Mouse (Mus musculus) gastrocnemius, postnatal 4 days (tissue): ENCODE data around the gene Dgkz. TPM values are rescaled to one million over a fixed set of nuclear protein-coding genes. Genes with fewer than 3 reads are reported as not detected.

Experiments used
- DNase-seq, 2 experiments: peaks; one replicate each; pipeline ENCODE4 v3.0.0; 2021 to 2022; ENCODE audit warnings: low spot score in 2 of 2, mixed read lengths in 2 of 2
- total RNA-seq, 2 experiments: library from RNA; stranded (reverse); gene quantifications; 2 replicates each; pipeline ENCODE4 v1.2.3; 2021

The Dgkz gene
- total RNA-seq, 2 experiments from 2014 or later = 96.0 to 121 TPM

DNA sequence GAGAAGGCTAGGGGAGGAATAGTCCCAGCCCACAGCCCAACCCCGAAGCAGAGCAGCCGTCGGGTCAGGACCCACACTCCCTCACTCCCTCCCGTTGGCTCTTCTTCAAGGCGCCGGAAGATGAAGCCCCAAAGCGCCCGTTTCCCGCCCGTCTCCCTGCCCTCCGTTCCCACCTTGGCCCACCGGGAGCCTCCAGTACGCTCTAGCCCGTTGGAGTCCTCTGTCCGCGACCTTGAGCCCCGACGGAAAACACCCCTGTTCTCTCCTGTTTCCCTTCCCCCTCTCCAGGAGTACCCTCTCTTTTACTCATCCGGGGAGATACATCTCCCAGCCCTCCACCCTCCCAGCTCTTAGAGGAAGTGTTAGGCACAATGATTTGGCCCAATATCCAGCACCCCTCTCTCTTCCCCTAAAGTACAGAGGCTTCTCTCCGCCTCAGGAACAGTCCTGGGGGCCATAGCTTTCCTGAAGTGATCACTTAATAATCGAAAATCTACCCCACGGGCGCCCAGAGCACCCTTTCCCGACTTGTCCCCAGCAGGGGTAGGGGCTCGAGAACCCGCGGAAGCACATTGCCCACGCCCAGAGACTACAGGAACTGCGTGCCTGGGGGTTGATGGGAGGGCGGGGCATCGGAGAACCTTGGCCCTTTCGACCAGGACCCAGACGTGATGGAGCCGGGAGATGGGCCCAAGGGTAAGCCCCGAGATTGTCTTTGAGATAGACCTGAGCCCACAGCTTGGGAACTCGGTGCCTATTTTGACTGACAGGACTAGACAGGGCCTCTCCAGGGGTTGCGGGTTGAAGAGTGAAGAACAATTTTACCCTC, 52.9 kb downstream of the Dgkz start:
- DNase-seq = no peak

DNA sequence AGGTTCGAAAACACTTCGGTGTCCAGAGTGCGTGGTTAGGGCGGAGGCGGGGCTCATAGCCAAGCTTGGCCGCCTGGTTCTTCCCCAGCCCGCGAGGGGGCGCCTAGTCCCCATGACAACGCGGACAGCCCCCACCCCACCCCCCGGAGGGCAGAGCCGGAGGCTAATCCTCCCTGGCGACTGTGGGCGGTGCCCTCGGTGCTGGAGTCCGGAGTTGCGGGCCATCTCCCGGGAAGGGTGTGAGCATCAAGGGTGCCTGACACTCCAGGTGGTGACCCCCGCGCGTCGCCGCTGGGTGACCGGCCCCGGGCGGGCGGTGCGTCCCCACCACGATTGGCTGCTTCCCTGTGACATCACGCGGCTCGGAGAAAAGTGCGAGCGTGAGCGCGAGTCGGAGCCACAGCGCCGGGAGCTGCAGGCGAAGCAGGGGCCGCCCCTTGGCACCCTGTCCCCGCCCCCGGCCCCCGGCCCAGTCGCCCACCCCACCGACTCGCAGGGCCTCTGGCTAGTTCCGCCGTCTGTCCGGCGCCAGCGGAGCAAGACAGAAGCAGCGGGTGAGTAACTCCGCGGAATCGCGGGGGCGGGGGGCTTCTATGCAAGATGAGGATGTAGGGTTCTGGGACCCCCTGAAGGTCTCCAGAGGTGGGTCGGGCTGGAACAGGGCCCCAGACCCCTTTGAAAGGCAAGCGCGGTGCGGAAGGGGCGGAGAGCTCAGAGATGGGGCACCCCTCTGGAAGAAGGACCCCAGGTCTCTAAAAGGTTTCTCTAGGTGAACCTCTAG, 53.7 kb downstream of the Dgkz start:
- peak in 1 of 2 experiments; percentile 58 for DNase-seq

DNA sequence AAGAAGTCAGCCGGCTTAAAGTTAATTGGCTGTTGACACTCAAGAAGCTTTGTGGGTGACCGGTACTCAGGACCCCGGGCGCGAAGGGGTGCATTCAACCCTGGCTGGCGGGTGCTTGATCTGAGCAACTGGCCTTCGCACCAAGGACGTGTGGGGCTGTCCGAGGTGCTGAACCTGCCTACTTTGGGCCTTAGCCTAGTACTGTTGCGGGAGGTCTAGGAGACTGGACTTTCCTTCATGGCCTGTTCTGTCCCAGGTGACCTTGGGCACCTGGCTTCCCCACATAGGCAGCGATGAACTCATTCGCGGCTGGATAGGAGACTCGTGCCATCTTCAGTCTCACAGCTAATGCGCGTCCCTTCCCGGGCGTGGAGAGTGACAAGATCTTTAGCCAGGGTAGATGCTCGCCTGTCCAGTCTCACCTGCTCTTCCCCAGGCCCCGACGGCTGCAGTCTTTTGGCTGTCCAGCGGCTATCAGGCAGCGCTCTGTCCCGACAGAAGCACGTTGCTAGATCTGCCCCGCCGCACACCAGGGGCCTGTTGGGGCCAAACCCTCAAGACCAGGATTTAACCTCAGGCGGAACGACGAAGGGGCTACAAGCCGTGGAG, 54.4 kb downstream of the Dgkz start:
- DNase-seq = peak in 1 of 2 experiments; percentile 79

DNA sequence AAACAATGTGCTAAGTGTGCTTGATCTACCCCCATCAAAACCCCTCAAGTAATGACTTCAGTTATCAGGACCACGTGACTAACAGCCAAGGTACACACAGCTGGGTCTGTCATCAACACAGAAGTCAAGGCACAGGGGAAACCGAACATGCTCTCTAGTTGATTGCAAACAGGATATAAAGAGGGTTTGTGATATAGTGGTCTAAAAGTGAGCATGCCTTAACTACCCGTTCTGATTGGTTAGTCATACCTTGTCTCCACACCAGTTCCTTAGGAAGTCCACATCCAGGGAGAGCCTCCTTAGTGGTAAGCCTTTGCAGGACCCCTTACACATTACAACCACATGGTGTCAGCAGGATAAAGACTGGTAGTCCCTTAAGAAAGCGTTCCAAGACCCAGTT, 55.5 kb downstream of the Dgkz start:
- DNase-seq = no peak

DNA sequence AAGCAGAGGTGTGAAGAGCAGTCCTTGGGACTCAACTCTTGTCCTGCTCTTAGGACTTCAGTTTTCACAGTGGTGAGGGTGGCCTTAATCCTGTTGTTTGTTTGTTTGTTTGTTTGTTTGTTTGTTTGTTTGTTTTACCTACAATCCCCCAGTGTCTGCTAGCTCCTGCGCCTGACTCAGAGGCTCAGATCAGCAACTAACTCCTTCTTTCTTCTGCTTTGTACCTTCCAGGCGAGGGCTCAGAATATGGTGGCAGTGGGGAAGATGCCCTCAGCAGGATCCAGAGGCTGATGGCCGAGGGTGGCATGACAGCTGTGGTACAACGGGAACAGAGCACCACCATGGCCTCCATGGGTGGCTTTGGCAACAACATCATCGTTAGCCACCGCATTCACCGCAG, 58.6 kb downstream of the Dgkz start:
- DNase-seq = no peak

DNA sequence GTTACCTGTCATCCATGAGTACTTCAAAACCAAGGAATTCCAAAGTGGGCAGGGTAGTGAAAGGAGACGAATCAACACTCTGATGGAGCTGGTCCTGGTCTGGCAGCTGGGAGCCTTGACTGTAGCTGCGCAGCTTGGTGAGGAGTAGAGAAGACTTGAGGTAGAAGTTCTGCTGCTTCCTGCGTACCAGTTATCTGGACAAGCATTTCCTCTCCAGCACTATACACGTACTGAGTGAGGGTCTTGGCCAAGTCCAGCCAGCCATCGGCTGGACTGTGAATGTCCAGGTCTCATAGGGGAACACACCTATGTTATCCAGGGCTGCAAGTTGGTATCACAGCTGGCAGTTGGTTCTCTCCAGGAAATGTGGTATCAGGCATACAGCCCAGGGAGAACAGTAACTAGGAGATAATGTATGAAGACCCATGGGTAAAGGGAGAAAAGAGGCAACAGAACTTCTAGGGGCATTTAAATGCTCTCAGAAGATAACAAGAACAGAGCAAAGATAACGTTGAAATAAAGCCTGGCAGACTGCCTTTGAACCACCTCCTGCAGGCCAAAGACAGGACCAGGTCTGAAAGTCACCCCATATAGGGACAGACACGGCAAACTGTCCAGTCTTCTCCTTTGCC, 59.2 kb downstream of the Dgkz start:
- no peak for DNase-seq

DNA sequence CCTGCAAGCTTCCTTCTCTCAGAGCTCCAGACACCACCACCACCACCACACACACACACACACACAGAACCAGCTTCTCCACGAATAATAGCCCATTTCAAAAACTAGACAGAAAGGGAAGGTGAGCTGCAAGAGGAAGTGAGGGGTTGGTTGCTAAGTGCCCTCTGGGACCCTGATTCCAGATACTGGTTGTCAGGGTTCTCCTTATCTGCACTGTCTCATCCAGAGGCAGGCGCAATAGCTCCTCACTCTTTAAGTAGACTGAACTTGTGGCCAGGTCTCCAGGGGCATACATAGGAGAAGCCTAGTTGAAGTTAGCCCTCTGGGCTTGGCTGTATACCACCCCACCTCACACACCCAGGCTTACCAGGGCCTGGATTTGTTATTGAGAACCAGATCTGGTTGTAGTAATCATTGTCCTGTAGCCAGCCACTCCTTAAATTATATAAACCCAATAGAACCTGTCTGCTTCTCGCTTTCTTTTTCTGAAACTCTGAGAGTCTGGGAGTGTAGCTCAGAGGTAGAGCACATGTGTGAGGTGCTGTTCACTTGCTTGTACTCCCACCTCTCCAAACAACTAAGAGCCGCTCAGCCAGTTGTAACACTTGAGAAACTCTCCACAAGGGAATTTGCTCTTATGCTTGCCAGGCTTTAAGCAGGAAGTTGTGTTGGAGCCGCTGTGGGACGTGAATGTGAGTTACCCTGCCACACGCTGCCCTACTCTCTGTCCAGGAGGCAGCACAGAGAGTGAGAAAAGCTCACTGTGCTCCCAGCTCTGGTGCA, 62.1 kb downstream of the Dgkz start:
- DNase-seq = no peak

DNA sequence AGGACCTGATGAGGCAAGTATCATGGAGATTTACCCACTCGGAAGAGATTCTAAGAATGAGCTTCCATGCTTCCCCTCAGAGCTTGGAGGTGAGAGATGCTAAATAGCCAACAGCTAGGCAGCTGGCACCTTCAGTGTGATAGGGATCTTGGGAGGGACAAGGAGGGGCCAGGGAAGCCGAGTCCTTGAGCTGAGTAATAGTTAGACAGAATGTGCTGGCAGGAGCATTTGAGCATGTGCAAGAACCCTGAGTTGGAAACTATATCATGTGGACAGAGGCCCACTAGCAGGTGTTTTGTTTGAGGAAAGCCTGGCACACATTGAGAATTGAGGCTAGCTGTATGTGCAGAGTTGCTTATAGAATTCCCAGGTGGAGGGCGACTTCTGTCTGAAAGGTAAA, 63.0 kb downstream of the Dgkz start:
- DNase-seq = no peak

DNA sequence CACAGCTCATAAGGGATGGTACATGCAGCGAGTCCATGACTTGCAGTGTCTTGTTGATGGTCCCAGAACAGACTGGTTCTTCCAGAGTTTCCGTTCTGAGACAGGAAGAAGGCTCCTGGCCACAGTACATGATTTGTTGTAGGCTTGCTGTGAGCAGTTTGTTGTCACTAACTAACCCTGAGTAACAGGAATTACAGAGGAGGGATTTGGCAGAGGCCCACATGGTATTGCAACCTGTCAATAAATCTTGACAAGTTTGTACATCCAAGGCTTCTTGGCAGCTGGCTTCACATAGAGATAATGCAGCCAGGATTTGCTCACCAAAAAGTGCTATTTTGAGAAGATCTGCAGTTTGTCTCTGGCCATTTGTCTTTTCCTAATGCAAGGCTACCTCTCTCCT, 69.5 kb downstream of the Dgkz start:
- no peak for DNase-seq

DNA sequence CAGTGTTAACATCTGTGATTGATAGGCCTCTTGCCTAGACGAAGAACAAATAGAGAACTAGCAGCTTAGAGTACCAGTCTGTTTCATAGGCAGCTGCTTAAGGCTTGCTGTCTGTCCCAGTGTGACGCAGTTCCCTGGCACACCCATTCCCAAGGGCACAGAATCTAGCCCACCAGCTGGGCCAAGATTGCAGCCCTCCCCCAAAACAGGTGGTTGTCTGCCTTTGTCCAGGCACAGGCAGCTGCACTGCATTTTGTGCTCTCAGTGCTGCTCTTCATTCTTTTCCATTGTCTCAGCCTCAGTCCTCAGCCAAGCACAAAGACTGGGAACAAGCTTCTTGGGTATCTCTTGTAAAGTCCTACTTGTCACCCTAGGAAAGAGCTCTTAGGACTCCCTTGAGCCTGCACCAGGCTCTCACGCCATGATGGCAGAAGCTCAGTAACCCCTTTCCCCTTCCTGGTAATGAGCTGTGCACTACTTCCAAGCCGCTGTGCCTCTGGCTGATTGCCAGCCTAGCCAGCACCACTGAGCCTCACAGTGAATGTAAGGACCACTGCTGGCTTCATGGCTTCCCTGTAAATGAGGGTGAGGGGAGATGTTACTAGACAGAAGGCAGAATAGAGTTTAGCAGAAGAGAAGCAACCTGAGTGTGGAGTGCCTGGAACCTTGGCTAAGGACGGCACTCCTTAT, 70.9 kb downstream of the Dgkz start:
- DNase-seq = peak in 1 of 2 experiments; percentile 45

DNA sequence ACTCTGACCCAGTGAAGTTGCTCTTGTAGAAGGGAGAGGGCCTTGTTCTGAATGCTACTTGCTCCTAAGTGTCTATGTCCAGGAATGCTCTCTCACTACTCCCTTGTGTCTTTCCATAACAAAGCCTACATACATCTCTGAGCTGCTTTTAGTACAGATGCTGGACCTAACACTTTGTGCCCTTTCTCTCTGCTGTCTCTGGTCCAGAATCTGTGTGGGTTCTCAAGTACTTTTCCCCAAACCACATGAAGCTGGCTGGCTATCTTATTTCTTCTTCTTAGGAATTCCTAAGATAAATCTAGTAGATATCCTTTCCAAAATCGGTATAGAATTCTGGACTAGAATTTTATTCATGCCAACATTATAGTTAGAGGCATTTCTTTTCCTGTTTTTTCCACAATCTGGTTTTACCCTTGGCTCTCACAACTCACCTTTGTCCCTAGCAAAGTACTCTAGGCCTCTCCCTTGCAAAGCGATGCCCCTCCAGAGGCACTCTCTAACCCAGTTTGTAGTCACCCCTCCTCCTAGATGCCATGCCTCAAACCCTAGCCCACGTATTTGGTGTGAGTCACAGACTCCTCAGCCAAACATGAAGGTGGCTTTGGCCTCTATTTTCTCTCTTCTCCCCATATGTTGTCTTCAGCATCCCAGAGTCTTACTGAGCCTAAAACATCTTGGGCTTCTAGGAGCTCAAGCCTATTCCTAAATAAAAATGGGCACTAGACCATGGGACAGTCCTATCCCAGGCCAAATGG, 72.3 kb downstream of the Dgkz start:
- DNase-seq = no peak

DNA sequence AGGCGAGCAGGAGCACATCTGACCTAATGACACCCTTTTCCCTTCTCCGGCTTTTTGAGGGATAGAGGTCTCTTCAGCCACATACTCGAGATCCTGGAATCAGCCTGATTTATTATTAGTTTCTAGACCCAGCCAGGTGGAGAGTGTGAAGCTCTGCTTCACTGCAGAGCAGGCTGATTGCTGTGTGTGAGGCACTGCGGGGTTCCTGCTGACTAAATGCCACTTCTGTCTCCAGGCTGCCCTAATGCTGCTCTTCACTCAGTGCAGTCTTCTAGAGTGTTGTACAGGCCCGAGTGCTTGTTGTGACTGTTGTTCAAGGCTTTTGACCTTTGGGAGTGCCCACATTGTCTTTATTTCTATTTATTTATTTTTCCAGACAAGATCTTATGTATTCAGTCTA, 73.3 kb downstream of the Dgkz start:
- DNase-seq = no peak

DNA sequence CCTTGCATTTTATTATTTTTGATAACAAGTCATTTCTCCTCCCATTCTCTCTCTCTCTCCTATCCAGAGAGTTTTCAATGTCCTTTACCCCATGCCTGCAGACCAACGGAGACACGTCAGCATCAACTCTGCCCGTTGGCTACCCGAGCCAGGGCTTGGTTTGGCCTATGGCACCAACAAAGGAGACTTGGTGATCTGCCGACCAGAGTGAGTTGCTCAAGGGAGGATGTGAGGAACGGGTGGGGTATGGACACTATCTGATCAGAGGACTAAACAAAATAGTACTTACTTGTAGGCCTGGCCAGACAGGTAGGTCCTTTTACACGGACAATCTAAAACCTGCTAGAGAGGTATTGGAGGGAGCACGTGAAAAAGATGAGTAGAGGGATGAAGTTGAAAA, 75.2 kb downstream of the Dgkz start:
- no peak for DNase-seq

DNA sequence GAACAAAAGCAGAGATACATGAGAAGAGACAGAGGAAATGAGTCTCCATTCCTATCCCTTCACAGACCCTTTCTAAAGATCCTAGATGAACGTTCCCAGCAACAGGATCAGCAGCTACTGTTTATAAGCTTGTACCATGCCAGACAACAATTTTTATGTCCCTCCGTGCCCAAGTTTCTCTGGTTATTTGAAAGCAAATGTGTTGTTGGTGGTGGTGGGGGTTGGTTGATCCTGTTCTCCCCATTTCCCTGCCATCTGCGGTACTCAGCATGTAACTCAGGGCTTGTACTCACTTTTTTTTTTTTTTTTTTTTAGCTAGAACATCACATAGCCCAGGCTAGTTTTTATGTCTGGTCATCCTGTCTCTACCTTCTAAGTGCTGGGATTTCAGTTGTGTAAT, 76.5 kb downstream of the Dgkz start:
- no peak for DNase-seq

DNA sequence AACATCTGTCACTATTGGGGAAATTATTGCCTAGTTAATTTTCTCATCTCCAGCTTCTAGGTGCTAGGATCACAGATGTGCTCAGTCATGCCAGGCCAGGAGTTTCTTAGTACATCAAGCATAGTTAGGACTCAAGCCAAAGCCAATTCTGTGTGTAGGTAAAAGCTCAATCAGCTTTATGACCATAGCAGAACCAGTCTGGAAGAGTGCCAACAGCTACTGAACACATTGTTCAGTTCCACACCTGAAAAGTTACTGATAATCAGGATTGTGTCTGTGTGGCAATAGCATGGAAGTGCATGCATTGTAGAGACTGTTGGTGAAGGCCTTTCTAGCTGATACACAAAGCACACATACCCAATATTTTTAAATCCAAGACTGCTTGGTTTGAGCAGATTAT, 77.7 kb downstream of the Dgkz start:
- DNase-seq = no peak

DNA sequence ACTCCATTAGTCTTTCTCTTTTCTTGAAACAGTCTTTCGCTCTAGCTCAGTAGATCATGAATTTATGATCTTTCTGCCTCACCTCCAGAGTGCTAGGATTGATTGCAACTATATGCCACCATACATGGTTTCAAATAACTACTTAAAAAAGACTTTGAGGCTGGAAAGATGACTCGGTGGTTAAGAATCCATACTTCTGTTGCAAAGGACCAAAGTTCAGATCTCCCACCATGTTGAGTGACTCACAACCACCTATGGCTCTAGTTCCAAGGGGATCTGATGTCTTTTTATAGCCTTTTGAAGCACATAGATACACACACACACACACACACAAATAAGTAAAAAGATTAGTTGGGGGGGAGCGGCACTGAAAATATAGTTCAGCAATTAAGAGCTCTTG, 80.3 kb downstream of the Dgkz start:
- no peak for DNase-seq

DNA sequence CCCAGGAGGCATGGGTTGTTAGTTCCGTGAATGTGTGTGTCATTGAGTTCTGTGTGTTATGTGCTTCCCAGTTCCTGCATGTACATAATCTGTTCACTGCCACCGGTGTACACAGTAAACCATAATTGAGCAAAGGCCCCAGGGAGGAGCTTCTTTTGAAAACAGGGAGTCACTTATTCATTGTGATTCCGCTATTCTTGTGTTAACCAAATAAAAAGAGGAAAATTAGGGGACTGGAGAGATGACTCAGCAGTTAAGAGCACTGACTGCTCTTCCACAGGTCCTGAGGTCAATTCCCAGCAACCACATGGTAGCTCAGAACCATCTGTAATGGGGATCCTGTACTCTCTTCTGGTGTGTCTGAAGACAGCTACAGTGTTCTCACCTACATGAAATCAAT, 80.9 kb downstream of the Dgkz start:
- DNase-seq = no peak

DNA sequence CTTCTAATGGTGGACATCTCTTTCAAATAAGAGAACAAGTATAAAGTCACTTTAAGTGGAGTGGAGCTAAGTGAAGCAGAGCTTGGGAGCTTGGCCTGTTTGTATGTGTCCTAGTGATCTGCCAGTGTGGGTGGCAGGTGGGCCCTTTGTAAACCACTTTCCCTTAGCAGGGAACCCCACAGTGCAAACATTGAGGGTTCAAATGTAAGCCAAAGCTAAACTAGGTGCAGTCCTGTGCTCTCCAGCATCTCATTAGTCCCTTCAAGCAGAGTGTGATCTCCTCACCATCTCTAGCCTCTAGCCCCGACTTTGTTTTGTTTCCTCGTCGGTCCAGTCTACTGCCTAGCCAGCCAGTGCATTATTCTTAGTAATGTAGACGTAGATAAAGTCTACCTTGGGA, 91.0 kb downstream of the Dgkz start:
- DNase-seq = no peak

DNA sequence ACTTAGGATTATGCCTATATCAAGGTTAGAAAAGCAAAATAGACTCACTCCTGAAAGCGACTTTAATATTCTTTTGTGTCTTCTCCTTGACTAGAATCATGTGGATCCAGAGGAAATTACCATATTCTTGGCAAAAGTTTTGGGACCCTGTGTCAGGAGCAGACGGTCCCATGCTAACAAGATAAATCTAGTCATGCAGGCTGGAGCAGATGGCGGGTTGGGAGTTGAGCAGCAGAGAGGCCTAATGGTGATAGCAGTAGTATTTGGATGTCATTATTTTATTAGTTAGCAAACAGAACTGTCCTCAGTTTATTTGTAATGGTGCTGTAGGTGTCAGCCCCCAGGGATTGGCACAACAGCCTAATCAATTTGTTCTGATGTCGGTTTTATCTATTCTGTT, 91.7 kb downstream of the Dgkz start:
- DNase-seq = no peak
